Mouse (Mus musculus): ENCODE data around the gene Myo7a.

Gene Myo7a

DNA sequence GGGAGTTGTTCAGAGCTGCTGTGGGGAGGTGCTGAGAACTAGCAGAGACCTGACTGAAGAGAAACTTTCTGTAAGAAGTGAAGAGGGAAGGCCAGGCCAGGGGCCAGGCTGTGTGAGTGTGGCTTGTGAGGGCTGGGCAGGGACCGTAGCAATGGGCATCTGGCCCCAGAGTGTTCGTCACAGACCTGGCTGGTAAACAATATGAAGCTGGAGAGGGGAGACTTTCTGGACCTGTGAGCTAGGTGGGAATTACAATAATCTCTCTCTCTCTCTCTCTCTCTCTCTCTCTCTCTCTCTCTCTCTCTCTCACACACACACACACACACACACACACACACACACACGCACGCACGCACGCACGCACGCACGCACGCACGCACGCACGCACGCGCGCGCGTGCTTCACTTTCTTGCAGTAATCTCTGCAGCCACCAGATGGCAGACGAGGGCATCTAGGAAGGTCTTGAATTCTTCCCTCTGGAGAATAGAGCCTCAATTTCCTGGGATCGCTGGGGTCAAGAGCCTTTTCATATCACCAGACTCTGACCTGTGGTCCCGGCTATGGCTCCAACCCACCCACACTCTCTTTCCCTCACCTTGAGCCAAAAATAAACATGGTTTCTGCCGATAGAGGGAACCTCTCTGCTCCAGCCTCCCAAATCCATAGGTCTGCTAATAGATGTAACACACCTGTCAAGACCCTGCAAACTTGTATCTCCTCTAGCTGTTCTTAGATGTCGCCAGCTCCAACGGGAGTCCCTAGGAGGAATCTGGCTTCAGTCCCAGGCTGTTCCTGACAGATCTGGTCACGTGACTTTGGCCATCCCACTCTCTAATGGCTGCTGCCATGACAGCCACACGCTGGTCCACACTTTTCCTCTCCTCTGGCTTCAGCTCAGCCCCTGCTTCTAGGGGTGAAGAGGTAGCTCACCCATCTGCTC is 16.1 kb downstream of the Myo7a start:
- DNase-seq (ENCODE audit: low spot score) = peak; percentile 76

DNA sequence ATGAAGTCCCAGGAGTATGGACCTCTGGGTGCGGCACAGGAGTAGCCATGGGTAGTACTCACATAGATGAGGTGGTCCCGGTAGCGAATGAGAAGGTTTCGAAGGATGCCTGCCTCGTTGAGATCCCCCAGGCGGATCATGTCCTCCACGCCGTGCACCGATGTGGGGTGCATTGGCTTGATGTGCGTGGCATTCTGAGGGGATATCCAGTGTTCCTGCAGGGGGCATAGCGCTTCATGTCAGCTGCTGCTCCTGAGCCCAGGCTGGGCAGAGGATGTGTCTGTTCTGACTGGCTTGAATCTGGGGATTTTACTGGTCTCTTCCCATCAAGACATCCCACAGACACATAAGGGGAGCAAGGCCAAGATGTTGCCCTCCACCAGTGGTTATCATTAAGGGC is 16.8 kb downstream of the Myo7a start:
- no peak for DNase-seq (ENCODE audit: low spot score)

DNA sequence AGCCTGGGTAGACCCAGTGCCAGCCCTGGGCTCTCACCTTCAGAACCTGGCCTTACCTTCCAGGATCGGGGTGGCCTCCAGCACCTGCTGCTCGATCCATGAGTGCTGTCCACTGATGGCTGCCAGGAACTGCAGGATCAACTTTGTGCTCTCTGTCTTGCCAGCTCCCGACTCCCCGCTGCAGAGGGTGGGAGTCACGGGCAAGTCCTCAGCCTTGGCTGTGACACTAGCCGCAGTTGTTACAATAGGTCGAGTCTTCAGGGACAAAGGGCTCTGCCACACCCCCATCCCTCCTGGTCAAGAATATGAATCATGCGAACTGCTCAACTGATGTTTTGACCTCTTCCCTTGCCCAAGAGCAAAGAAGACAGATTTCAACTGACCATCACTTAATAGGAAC is 21.8 kb downstream of the Myo7a start:
- no peak for DNase-seq (ENCODE audit: low spot score)

DNA sequence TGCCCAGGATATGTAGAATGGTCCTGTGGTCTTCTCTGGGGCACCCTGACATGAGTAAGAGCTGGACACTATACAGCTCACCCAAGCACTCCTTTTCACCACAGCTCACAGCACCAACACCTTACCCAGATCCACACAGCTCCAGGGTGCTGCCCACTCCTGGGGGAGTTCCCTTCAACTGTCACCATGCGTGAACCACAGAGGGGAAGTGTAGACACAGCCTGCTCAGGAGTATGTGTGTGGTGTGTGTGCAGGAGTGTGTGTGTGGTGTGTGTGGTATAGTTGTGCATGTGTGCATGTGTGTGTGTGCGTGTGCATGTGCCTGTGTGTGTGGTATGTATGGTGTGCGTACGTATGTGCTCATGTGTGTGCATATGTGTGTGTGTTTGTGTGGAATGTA is 23.5 kb downstream of the Myo7a start:
- DNase-seq (ENCODE audit: low spot score) = no peak

DNA sequence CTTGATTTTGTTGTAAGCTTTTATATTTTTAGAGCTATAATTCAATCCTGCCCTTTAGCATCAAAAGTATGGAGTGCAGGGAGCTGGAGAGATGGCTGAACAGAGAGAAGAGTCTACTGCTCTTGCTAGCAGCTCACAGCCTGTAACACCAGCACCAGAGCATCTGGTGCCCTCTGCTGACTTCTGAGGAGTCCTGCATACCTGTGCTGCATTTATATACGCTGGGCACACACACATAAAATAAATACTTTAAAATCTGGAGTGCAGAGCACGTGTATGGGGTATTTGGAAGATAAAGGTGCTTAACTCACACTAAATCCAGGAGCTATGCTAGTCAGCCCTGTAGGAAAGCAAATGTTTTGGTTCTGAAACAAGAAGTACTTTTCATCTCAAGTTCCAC is 33.0 kb downstream of the Myo7a start:
- DNase-seq (ENCODE audit: low spot score) = no peak

DNA sequence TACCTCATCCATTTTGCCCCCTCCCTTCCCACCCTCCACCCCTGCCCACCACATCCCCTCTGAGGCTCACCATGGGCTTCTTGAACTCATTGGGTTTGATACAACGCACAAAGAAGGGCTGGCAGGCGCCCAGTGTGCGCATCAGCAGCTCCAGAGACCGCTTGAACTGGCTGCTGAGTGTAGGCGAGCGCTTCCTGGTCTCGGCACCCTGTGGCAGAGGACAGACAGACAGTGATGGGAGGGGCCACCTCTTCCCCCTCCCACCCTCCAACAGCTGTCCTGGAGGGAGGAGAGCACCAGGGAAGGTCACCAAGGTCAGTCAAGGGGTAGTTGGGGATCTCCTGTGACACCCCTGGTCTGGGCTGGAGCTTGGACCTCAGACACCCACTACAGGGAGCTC is 34.0 kb downstream of the Myo7a start:
- DNase-seq (ENCODE audit: low spot score) = no peak

DNA sequence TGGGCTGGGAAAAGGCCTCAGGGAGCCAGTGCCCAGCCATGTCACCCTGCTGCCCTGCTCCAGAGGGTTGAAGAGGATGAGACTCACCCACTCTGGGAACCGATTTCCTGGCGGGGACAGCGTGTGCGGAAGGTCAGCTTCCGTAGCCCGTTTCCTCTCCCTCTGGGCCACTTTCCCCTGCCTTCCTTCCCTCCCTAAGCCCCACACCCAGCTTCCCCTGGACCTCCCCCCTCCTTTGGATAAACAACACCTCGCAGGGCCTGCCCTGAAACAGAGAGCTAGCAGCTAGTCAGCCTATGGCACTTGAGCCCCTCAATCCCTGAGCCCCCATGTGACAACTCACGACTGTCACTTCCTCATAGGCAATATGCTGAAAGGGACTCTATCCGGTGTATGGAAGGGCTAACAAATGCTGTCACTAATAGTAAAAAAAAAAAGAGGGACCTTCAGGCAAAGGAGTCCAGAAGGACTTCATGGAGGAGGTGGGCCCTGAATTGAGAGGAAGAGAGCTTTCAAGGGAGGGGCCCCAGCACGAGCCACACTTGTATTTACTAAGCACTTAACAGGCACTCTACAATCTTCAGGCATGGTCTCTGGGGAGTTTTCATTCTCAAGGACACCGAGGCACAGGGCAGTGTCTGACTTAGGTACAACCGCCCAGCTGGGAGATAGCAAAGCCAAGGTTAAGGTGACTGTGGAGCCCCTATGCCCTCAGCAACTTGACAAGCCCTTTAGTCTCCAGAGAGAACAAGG is 34.6 kb downstream of the Myo7a start:
- no peak for DNase-seq (ENCODE audit: low spot score)

DNA sequence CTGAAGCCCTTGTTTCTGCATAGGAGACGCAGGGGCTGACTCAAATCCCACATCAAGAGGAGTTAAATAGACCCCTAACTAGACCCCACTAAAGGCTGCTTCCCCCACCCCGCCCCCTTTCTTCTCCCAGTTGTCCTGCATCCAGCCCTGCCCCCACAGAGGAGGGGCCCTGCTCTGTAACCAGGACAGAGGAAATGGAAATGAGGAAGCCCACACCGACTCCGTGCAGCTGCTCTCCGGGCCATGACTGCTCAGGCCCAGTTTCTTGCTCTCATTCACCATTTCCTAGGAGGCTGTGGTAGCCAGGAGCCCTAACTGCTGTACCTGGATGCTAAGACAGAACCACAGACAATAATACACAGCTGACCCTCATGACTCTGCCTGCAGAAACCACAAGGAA is 36.9 kb downstream of the Myo7a start:
- DNase-seq (ENCODE audit: low spot score) = no peak

DNA sequence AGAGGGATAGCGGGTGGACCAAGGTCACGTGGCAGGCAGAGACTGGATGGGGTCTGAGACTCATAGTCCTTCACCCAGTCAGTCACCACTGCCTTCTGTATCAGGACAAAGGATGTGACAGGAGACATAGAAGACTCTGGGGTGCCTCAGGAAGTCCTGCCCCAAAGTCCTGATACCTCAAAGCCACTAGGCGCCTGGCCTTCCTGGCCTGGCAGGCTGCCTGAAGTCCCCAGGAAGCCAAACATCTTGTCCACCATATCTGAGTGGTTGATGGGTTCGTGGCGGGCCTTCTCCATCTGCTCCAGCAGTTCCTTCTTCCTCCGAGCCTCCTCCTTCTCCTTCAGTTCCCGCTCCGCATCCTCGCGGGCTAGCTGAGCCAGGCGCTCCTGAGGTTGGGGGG is 41.9 kb downstream of the Myo7a start:
- no peak for DNase-seq (ENCODE audit: low spot score)

DNA sequence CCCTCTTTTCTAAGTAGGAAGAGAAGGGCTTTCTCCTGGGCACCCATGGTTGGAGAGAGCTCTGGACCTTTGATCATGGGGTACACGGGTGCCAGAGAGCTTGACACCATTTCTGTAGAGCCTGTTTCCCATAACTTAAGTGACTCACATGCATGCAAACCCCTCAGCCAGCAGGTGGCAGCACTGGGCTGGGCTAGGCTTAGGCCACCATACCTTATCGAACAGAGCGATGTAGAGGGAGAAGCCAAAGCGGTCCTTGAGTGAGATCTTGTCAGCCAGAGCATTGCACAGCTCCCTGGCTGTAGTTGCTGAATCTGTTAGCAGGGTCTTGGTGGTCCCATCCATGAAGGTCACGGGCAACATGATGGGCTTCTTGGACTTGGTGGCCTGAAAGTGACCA is 47.7 kb downstream of the Myo7a start:
- peak; percentile 84 for DNase-seq (ENCODE audit: low spot score)

DNA sequence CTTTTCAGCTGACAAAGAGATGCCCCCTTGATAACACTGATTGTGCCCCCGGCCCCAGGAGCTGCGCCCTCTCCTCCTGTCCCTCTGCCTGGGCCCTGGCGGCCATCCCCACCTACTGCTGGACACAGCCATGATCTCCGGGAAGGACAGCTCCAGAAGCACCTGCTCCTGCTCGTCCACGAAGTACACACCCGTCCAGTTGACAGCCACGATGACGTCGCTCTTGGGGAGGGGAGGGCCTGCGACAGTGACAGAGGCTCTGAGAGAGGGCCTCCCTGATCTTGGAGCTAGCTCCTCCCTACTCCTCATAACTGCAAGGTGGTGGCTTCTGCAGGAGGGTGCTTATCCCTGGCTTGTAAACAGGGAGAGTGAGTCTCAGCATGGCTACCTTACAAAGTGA is 53.1 kb downstream of the Myo7a start:
- no peak for DNase-seq (ENCODE audit: low spot score)

DNA sequence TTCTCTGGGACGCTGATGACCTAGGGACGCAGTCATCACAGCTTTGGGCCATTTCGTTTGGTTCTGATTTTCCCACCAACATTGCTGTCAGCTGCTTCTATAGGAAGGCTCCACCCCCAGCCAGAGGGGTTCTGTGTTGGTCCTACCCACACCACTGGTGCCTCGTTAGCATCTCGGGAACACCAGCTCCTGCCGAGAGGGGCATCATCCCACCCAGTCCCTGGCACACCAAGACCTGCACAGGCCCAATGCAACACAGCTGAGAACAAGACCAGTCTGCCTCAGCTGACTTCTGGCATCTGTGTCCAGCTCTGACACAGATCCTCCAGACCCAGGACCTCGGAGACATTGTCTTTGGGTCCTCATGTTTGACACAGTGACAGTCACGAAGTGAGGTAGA is 64.4 kb downstream of the Myo7a start:
- no peak for DNase-seq (ENCODE audit: low spot score)

DNA sequence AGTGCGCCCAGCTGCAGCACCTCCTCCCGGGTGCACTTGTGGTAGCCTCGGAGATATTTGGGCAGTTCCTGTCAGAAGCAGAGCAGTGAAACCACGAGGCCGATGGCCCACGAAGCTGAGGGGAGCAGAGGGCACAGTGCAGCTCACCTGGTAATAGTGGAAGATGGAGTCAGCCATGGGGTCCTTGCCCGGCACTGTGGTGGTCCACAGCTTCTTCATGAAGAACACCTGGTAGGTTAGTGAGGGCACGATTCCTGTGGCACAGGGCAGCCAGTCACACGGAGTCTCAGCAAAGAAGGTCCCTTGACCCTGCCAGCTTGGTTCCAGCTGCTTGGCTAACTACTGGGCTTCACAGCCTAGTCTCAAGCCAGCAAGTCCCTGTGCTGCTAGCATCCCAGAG is 64.9 kb downstream of the Myo7a start:
- no peak for DNase-seq (ENCODE audit: low spot score)

DNA sequence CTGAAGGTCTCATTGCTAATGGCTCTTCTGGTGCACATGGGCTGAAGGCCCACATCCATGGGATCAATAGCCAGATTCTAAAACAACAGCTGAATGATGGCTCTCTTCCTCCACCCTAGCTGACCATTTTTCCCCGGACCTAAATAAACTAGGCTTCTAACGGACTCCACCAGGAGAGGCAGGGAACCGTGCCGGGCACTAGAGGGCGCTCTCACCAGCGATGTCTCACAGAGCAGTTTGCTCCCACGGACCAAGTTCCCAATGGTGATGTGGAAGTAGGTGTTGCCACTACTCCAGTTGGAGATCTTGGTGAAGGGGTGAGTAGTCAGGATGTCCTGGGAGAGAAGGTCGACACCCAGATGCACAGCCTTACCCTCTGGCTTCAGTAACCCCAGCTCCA is 67.3 kb downstream of the Myo7a start:
- DNase-seq (ENCODE audit: low spot score) = peak; percentile 54

DNA sequence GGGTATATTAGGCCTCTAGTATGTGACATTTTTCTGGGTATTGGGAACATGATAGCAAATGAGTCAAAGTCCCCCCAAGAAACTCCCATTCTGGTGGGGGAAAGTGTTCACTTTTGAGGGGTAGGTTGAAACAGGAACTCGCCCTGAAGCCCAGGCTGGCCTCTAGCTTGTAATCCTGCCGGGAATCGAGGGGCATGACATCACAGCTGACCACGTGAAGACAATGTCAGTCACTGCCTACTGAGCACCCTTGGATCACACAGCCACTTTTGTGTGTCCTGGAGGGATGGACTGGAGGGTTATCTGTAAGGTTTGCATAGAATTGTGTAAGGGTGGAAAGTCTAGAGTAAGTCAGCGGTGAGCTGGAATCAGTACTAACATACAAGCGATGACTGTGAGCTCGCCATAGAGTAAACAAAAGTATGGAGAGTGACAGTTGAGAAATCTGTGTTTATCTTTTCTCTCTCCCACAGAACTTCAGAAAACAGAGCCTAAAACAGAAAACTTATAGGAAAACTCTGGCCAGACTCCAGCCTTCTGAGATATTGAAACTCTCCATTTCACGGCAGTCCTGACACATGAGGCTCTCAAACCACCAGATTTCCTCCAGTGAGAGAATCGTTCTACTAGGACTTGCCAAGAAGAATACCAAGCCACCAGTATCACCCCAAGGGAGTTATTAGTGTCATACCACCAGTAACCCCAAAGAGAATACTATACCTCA is 71.1 kb downstream of the Myo7a start:
- no peak for DNase-seq (ENCODE audit: low spot score)

DNA sequence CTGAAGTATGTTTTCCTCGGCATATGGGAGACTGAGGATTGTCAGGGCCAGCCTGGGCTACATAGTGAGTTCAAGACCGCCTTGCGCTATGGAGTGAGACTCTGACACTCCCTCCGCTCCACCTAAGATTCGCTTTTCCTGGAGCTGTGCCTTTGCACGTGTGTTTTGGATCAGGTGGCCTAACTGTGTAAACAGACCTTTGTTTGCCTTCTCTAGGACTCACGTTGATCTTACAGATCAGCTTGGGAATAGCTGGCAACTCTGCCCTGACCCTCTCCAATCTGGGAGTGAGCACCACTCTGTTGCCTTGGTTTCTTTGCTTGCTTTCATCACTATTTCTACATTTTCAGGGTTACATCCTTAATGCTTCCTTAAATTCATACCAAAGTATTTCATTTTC is 116.7 kb downstream of the Myo7a start:
- DNase-seq (ENCODE audit: low spot score) = no peak

Measured in ovary, postnatal 36 days (tissue).